Mouse (Mus musculus) heart, embryonic 14.5 days (tissue): ENCODE results near the gene Oaz1. TPM values are rescaled to one million over a fixed set of nuclear protein-coding genes. Genes with fewer than 3 reads are reported as not detected.

Experiments used
- ATAC-seq: fragments of 200-750 bp; cut with Nextera tagmentation; 2 replicates; pipeline ENCODE4 v1.8.0; 2017; ENCODE audit warnings: low read depth, moderate TSS enrichment; ENCODE audit not compliant: insufficient number of reproducible peaks, insufficient read depth, low FRiP score
- H3K27ac ChIP-seq, 2 experiments: fragments of 200-500 bp in 1 of 2; fragments of 300-500 bp in 1 of 2; sonication (generic) in 1 of 2; replicated peaks in 1 of 2; 2 replicates each; pipeline ENCODE4 v1.5.1; 2012 to 2014; ENCODE audit warnings: low read depth in 2 of 2, low read length in 2 of 2, control low read depth in 1 of 2, mild to moderate bottlenecking in 1 of 2, mixed read lengths in 1 of 2; ENCODE audit not compliant: control insufficient read depth in 1 of 2, insufficient read depth in 1 of 2
- H3K27me3 ChIP-seq: fragments of 300-500 bp; sonication (generic); 2 replicates; pipeline ENCODE4 v1.6.1; 2014; ENCODE audit warnings: mild to moderate bottlenecking, low read length, control low read depth; ENCODE audit not compliant: control insufficient read depth, insufficient read depth
- H3K36me3 ChIP-seq: fragments of 300-500 bp; sonication (generic); 2 replicates; pipeline ENCODE4 v1.6.1; 2014; ENCODE audit warnings: mild to moderate bottlenecking, control low read depth, low read length, mixed read lengths; ENCODE audit not compliant: control insufficient read depth, insufficient read depth
- H3K4me1 ChIP-seq, 2 experiments: fragments of 200-500 bp in 1 of 2; fragments of 300-500 bp in 1 of 2; sonication (generic) in 1 of 2; 2 replicates each; pipeline ENCODE4 v1.6.1; 2012 to 2014; ENCODE audit warnings: low read length in 2 of 2, control low read depth in 1 of 2, mixed read lengths in 1 of 2; ENCODE audit not compliant: control insufficient read depth in 2 of 2, insufficient read depth in 2 of 2
- H3K4me2 ChIP-seq: fragments of 300-500 bp; sonication (generic); 2 replicates; pipeline ENCODE4 v1.6.1; 2014; ENCODE audit warnings: mild to moderate bottlenecking, low read length
- H3K4me3 ChIP-seq, 2 experiments: fragments of 200-500 bp in 1 of 2; fragments of 300-500 bp in 1 of 2; sonication (generic) in 1 of 2; 2 replicates each; pipeline ENCODE4 v1.5.1; 2012 to 2014; ENCODE audit warnings: low read length in 2 of 2, mild to moderate bottlenecking in 2 of 2, control low read depth in 1 of 2, low read depth in 1 of 2, moderate library complexity in 1 of 2; ENCODE audit not compliant: control insufficient read depth in 1 of 2, insufficient read depth in 1 of 2
- H3K9ac ChIP-seq: fragments of 300-500 bp; sonication (generic); 2 replicates; pipeline ENCODE4 v1.6.1; 2014; ENCODE audit warnings: mild to moderate bottlenecking, low read length
- H3K9me3 ChIP-seq: fragments of 300-500 bp; sonication (generic); 2 replicates; pipeline ENCODE4 v1.6.1; 2016; ENCODE audit warnings: low read length, control low read depth; ENCODE audit not compliant: control insufficient read depth
- WGBS: fragments of 180-500 bp; shearing (Covaris S2); extraction: QIAGEN DNeasy Blood & Tissue Kit; methylation state at CpG from one replicate; pipeline ENCODE4 v1.1.7; 2014; 5-methylcytosine and 5-hydroxymethylcytosine counted together
- polyA plus RNA-seq: library from polyadenylated mRNA; unstranded; fragments of >200 nt; fragmentation: Nextera tagmentation; extraction: Ambion mirVana; gene quantifications from 2 replicates; pipeline ENCODE4 v1.2.1, GENCODE M21; 2014

Oaz1 gene
- polyA plus RNA-seq, 1 experiment from 2014 or later = 2,172 TPM

DNA sequence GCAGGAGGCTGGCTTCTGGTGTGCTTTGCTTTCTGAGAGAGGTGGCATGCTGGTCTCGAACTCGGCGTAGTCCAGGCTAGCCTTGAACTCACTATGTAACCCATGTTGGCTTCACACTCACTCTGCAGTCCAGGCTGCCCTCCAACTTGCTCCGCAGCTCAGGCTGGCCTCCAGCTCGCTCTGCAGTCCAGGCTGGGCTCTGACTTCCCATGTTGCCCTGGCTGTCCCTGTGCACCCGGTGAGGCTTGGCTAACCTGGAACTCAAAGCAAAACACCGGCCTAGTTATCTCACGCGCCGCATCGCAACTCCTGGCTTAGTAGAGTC lies 29.3 kb downstream of the Oaz1 start:
- H3K36me3 ChIP-seq = peaks cover 30% of the 10 kb centered on the region
- H3K27me3 ChIP-seq = no peaks in the 10 kb centered on the region
- no peaks in the 10 kb centered on the region for H3K9me3 ChIP-seq
- peaks cover 10 to 23% of the 10 kb centered on the region in 2 experiments for H3K4me1 ChIP-seq
- peak overlapping the region; percentile 91 for H3K9ac ChIP-seq
- peak overlapping the region; percentile 100 for H3K4me2 ChIP-seq
- peak overlapping the region; percentile 92 to 99 for H3K4me3 ChIP-seq
- WGBS = 10% methylated on average over 11 of the region's 11 CpGs
- H3K27ac ChIP-seq = no peak overlapping the region
- no peak for ATAC-seq

DNA sequence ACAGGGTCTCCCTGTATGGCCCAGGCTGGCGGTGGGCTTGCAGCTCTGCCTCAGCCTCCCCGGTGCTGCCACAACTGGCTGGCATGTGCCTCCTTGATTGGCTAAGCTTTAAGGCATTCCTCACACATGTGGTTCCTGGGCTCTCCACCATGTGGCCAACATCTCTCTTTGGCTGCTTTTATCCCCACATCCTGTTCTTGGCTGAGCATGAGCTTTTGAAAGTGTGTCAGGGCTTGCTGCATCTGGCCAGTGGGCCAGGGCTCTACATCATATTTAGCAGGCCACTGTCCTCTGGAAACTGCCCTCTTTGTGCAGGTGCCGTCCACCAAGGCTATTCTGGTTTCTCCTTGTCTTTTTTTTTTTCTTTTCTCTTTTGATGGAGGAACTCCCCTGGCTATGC lies 29.8 kb downstream of the Oaz1 start:
- ATAC-seq = no peak
- peaks cover 28% of the 10 kb centered on the region for H3K36me3 ChIP-seq
- peak overlapping the region; percentile 100 for H3K4me2 ChIP-seq
- H3K4me1 ChIP-seq = peaks cover 10 to 23% of the 10 kb centered on the region in 2 experiments
- H3K9me3 ChIP-seq = no peaks in the 10 kb centered on the region
- no peaks in the 10 kb centered on the region for H3K27me3 ChIP-seq
- H3K4me3 ChIP-seq = peak overlapping the region in 1 of 2 experiments; percentile 92; a peak in 1 of 4 replicates
- H3K9ac ChIP-seq = peak overlapping the region; percentile 91
- H3K27ac ChIP-seq = no peak overlapping the region
- WGBS = 72% methylated on average over 3 of the region's 3 CpGs

DNA sequence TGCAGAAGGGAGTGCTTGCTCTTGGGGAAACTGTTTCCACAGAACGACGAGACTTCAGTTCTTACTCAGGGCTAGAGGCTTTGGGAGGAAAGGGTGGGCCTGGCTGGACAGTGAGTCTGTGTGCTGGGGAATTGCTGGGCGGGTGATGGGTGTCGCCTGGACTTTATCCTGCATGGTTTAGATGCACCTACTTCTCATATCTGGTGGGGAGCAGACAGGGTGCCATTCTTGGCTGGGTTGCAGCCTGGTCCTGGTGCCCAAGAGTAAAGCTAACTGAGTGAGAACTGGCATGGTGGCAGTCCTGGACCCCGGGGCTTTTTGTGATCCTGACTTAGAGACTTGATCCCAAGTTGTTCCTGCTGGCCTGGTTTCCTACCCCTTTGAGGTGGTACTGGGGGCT lies 30.5 kb downstream of the Oaz1 start:
- no peak overlapping the region for H3K27ac ChIP-seq
- H3K4me3 ChIP-seq = no peak overlapping the region
- 76% methylated on average over 5 of the region's 5 CpGs for WGBS

DNA sequence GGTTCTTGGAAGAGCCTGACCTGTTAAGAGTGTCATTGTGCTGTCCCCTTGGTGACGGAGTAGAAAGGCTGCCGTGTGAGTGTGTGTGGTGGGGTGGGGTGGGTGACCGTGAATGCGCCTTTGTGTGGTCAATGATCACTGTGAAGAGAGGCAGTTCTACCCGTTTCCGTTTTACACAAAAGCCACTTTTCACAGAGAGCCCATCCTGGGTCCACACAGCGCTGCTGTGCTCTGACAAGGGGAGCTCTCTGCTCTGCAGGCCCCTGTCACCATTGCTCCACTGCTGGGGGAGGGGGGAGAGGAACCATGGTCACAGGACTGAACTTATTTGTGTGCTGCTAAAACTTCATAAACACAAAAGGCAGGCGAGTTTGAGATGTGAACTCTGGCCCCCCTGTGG lies 30.9 kb downstream of the Oaz1 start:
- Histone ChIP-seq H3K9ac (no peak overlapping the region), H3K36me3 (peaks cover 28% of the 10 kb centered on the region), H3K27ac (no peak overlapping the region), H3K4me3 (no peak overlapping the region), H3K4me1 (peaks cover 10 to 23% of the 10 kb centered on the region in 2 experiments), H3K27me3 (no peaks in the 10 kb centered on the region), H3K9me3 (no peaks in the 10 kb centered on the region), H3K4me2 (no peak overlapping the region; the same call in 1 of the 2 replicates)
- WGBS = 76% methylated on average over 8 of the region's 8 CpGs
- ATAC-seq = no peak

More for the DNA sequence above, 30.5 kb downstream of the Oaz1 start:
- Histone ChIP-seq H3K9ac (0 out of 2 replicates have a peak overlapping the region, but pooled peaks have one; percentile 11), H3K4me1 (peaks cover 10 to 23% of the 10 kb centered on the region in 2 experiments), H3K4me2 (peak overlapping the region; percentile 100; the same call in 1 of the 2 replicates), H3K27me3 (no peaks in the 10 kb centered on the region), H3K36me3 (peaks cover 28% of the 10 kb centered on the region), H3K9me3 (no peaks in the 10 kb centered on the region)
- no peak for ATAC-seq

DNA sequence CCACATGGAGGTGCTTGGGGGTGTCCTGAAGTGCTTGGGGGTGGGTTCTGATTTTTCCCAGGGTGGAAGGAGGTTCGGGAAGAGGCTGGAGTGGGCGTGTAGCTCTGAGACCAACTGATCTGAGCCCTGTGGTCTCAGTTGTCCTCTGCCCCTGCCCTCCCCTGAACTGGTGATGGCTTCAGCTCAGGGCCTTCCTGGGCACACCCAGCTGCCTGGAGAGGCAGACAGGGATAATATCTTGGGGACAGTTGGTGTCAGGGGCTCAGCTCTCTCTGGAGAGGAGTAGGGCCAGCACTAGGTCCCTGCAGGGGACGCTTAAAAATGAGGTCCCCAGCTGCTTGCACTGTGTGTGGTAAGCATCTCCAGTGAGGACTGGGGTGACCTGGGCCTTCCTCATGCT lies 31.4 kb downstream of the Oaz1 start:
- Histone ChIP-seq H3K4me2 (peak overlapping the region; percentile 16), H3K27me3 (no peaks in the 10 kb centered on the region), H3K9me3 (no peaks in the 10 kb centered on the region), H3K4me3 (no peak overlapping the region), H3K9ac (no peak overlapping the region; the same call in 1 of the 2 replicates), H3K27ac (no peak overlapping the region), H3K36me3 (peaks cover 28% of the 10 kb centered on the region), H3K4me1 (peaks cover 10 to 23% of the 10 kb centered on the region in 2 experiments)
- no peak for ATAC-seq
- WGBS = 70% methylated on average over 3 of the region's 3 CpGs

DNA sequence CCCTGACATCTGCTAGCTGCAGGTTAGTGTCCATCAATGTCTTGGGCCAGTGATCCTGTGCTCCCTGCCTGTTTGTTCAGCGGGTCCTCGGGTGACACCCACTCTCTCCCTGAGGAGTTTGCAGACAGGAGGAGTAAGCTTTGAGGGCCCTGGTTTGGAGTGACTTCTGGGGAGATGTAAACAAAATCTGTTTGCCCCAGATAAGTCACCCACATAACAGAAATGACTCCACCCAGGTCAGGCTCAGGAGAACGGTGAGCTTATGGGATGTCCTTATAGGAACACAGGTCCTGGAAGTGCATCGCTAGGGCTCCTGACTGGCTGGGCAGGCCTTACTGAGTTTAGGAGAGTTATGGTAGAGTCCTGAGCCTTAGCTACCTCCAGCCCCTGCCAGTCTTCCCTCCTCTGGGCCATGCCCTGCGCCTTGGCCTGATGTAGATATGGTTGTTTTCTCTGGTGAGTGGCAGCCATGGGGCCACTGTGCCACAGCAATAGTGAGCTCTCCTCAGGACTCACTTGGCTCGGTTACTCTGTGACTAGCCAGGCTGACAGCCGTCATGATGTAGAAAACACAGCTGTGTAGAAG lies 32.0 kb downstream of the Oaz1 start:
- Histone ChIP-seq H3K9ac (no peak overlapping the region; the same call in 1 of the 2 replicates), H3K9me3 (no peaks in the 10 kb centered on the region), H3K4me1 (peaks cover 10 to 23% of the 10 kb centered on the region in 2 experiments), H3K4me3 (no peak overlapping the region), H3K4me2 (no peak overlapping the region), H3K27me3 (no peaks in the 10 kb centered on the region), H3K27ac (no peak overlapping the region), H3K36me3 (peaks cover 28% of the 10 kb centered on the region)
- 77% methylated on average over 7 of the region's 7 CpGs for WGBS
- ATAC-seq = no peak

DNA sequence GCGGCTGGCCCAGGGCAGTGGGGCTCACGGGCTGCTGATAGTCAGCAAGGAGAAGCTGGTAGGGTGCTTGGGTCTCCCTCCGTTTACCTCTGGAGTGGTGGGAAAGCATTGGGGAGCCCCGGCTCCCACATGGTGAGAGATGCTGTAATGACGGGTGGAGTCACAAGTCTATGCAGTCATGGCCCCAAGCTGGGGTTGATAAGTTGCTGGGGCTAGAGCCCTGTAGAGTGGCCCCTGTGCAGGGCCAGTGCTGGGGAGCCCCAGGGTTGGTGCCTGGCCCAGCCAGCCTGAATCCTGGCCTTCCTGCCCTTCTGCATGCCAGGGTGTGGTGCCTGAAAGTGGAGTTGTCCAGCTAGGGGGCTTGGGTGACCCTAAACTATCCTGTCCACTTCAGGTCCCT lies 35.8 kb downstream of the Oaz1 start:
- Histone ChIP-seq H3K36me3 (peaks cover 59% of the 10 kb centered on the region), H3K27me3 (no peaks in the 10 kb centered on the region), H3K4me3 (no peak overlapping the region), H3K9me3 (no peaks in the 10 kb centered on the region), H3K27ac (no peak overlapping the region), H3K4me2 (no peak overlapping the region), H3K4me1 (no peaks in the 10 kb centered on the region), H3K9ac (no peak overlapping the region)
- no peak for ATAC-seq
- 86% methylated on average over 5 of the region's 5 CpGs for WGBS

DNA sequence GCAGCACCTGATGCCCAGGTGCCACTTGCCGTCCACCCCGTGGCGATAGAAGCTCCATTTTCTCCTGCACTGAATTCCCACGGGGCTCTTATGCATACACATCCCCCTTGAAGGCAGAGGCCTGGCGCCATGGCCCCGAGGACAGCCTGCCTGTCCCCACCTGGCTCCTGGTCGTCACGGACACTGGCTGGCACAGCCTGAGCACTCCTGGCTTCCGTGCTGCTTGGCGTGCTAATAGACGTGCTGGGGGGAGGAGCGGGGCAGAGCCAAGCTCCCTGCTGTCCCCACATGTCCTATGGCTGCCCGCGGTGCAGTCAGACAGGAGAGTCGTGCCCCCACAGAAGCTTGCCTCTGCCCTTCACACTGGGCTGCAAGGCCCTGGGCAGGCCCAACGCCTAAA lies 38.0 kb downstream of the Oaz1 start:
- H3K9me3 ChIP-seq = no peaks in the 10 kb centered on the region
- no peak overlapping the region for H3K4me2 ChIP-seq
- 90% methylated on average over 15 of the region's 16 CpGs for WGBS
- no peak overlapping the region for H3K9ac ChIP-seq
- H3K36me3 ChIP-seq = peaks cover 66% of the 10 kb centered on the region
- no peak for ATAC-seq
- H3K27me3 ChIP-seq = no peaks in the 10 kb centered on the region
- H3K4me3 ChIP-seq = no peak overlapping the region
- no peak overlapping the region for H3K27ac ChIP-seq
- H3K4me1 ChIP-seq = no peaks in the 10 kb centered on the region
